Mouse (Mus musculus) megakaryocyte, embryonic 14.5 days (primary cell): ENCODE measurements around the gene Tmem151b.

Experiments used
- FLI1 ChIP-seq: IDR thresholded peaks from 2 replicates; pipeline ENCODE4 v1.6.1; 2012; ENCODE audit warnings: low read length, inconsistent platforms, mixed read lengths
- GATA1 ChIP-seq: IDR thresholded peaks from 3 replicates; pipeline ENCODE4 v1.6.1; 2012; ENCODE audit warnings: mixed read lengths, low read length, inconsistent platforms, borderline replicate concordance

DNA sequence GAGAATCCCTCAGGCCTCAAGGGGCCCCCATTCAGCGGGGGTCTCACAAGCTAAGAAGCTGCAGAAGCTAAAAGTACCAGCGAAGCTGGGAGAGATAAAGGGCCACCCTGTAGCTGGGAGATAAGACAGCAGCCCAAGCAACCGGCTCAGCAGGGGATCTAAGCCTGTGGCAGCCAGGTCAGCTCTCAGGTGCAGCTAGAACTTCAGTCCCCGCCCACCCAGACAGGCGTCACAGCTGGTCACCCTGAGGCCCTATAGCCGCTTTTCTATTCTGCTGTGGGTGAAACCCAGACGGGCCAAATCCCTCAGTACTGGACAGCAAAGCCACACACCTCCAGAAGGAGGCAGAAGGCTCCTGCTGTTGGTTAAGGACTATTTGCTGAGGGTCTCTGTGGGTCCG lies 44.0 kb upstream of the Tmem151b start:
- TF ChIP-seq GATA1 = no peak
- no peak for TF ChIP-seq FLI1
